Mouse (Mus musculus): ENCODE data around the gene Nfix. TPM values are rescaled to one million over a fixed set of nuclear protein-coding genes. Genes with fewer than 3 reads are reported as not detected.

The Nfix gene
- total RNA-seq, 2 experiments from 2014 or later, result 291 to 300 TPM

DNA sequence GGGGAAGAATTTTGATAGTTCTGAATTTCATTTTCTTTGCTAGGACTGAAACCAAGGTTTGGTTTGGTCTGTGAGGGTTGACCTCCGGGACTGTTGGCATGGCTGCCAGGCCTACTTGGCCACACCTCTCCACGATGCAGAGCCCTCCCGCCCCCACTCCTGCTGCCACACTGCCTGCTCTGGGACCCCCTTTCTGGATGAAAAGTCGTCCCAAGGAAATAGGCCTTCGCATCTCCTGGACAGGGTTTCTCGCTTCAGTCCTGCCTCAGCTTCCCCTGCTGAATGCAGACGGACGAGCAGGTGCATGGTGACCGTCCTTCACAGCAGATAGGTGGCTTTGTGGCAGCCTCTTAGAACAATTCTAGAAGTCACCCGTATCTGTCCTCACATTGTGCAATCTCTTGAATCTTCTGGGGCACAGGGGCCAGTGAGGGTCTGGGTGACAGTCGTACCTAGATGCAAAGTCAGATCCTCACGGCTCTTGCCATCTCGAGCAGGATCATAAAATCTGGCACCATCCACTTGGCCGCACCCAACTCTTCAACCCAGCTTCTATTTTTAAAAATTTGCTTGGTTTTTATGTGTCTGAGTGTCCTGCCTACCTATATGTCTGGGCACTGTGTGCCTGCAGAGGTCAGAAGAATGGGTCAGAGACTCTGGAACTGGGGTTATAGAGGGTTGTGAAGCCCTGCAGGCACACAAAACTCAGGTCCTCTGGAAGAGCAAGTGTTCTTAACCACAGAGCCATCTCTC lies 31.6 kb downstream of the Nfix start:
- no peak for DNase-seq (ENCODE audit: low spot score in 2 of 2)

DNA sequence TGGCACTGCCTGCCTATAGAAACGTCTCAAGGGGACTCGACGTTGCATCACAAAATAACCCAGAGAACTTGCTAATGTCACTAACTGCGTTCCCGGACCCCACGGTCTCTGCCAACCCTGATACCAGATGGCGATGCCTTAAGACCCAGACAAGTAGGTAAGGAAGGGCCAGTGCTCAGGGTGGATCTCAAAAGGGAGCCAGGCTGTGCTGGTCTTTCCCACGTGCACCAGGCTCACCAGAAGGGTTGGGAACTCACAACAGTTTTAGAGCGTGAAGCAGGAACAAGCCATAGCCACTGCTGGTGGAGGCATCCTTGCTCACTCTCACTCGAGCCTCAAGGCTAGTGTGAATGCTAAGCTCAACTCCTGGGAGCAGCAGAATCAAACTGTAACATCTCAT lies 32.9 kb downstream of the Nfix start:
- no peak for DNase-seq (ENCODE audit: low spot score in 2 of 2)

DNA sequence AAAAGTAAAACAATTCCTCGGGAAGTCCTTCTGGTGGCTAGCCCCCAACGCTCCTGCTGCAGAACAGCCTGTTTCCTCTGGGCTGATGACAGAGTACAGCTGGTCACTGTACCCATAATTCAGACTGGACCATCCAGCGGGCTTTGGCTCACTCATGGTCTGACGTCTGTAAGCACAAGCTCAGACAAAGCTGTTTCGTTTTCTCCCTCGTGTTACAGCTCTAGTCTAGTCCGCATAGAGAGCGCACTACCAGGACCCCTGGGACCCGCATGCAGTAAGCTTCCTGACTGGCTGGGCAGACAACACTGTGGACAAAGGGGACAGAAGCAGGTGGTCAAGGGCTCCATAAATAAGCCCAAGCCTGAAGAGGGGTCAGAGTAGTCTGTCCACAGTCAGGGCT lies 33.7 kb downstream of the Nfix start:
- DNase-seq (ENCODE audit: low spot score in 2 of 2), result no peak

DNA sequence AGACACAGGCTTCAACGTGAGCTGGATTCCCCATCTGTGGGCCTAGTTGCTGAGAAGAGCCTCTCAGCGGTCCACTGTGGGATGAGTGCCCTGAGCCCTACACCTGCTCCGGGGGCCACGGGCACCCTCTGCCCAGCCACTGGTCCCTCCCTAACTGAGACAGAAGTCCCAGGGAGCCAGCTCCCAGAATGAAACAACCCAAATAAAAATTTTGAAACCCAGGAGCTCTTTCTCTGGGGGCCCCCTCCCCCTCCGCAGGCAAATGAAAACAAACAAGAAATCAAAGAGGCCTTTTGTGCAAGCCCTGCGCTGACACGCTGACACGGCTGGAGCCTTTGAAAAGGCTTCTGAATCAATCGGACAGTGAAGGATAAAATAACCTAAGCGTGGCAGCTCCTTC lies 34.5 kb downstream of the Nfix start:
- no peak for DNase-seq (ENCODE audit: low spot score in 2 of 2)

DNA sequence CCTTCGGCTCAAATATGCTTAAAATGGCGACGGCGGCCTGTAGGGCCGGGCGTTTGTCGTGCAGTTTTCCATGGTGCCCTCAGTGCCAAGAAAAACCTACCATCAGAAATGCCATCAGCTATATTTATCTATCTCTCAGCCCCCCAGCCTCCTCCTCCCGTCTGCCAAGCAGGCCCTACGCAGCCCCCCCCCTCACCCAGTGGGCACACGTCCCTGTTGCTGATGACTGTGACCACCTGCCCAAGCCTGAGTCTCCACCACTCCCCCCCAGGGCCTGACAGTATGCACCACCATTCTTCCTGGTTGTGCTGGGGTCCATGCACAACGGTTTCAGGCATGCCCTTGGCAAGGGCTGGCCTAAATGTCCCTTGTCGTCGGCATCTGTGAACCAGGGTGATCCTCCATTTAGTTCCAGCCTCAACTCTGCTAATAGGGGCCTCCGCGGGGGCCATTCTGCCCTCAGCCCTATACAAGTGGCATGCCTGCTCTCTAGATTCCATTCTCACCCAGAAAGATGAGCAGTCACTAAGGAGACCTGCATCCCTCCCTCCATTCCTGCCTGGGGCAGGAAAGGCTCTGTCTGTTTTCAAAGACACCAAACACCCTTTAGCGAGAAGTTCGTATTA lies 35.2 kb downstream of the Nfix start:
- no peak for DNase-seq (ENCODE audit: low spot score in 2 of 2)

DNA sequence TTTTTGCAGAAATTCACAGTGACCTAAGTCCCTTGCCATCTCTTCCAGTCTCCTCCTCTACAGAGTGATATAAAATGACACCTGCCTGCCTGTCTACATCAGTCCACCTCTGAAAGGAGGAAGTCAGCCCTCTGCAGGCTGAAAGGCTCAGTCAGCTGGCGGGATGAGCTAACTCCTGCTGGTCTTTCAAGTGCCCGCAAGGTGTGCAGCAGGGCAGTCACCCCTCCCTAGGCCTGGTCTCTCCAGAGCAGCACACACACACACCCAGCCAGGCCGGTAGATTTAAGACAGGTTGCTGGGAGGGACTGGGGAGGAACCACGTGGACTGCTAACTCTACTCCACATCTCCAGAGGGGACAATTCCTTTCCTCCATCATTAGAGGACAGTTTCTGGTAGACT lies 36.0 kb downstream of the Nfix start:
- no peak for DNase-seq (ENCODE audit: low spot score in 2 of 2)

DNA sequence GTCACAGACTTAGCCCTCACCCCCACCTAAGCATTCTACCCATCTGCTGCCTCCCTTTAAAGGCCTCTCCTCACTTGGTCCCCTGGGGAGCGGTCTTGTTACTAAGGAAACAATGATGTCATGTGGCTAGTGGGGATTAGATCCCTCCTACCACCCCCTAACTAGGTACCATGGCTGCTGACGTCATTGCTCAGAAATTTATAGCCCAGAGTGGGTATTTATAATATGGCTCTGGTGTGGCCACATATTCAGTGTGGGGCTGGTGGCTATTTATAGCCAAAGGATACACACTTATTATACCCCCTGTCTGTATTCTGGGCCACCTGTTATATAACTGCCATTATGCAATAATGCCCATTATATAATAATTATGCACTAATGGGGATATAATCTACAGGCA lies 39.2 kb downstream of the Nfix start:
- DNase-seq (ENCODE audit: low spot score in 2 of 2), result no peak

DNA sequence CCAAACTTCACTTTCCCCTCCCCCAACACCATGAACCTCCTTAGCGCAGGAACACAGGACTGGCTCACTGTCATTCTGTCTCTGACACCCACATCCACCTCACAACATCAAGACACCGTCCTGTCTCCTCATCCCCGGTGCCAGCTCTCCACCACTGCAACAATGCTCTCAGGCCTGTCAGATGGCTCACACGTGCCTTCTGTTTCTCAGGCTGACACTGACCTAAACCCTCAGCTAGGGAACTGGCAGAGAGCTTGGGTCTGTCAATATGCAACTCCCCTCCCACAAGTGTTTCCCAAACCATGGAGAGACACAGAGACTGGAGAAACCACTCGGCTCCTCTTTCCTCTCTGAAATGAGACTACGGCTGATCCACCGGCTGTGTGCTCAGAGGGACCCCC lies 39.7 kb downstream of the Nfix start:
- DNase-seq (ENCODE audit: low spot score in 2 of 2), result no peak

DNA sequence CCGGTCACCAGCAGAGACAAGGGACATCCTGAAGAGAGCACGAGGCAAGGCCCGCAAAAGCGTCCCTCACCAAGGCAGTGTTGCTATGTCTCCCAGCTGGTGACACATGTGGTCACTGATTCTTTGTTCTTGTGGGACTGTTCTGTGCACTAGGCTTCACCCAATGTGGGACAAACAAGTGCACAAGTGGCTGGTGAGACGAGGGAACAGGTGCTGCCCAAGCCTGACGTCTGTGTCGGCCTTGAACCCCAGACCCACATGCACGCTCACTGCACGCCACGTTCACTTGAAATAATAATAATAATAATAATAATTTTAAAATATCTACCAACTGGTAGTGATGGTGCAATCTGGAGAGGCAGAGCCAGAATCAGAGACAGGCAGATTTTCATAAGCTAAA lies 40.4 kb downstream of the Nfix start:
- no peak for DNase-seq (ENCODE audit: low spot score in 2 of 2)

DNA sequence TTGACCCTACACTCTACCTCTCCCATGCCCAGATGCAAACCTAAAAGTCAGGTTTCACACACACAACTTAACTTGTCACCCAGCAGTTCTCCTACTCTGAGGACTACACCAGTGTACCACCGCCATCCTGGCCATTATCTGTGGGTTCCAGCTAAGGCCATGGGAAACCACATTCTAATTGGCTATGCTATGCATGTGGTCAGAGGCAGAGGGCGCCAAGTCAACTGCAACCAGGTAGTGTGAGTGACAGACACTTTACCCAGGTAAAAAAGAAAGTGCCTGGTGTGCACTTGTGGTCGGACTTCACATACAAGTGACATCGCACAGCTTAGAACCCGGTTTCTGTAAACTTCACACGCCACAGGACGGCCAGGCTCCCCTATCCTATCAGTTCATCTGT lies 41.0 kb downstream of the Nfix start:
- DNase-seq (ENCODE audit: low spot score in 2 of 2), result no peak

DNA sequence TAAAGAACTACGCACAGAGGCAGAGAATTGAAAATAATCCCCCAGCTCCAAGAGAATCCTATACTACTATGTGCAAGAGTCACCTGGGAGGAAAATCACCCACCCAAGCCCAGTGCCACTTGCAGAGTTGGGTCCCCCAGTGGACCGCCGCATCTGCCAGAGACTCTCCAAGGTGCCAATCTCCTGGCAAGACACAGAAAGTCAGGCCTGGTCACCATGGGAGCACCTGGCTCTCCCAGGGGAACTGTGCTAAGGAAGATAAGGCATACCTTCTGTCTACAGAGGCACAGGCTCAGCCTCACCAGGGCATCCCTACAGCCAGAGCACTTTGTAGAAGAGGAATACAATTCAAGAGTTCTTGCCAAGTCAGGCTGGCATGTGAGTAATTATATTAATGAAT lies 41.8 kb downstream of the Nfix start:
- DNase-seq (ENCODE audit: low spot score in 2 of 2), result no peak

DNA sequence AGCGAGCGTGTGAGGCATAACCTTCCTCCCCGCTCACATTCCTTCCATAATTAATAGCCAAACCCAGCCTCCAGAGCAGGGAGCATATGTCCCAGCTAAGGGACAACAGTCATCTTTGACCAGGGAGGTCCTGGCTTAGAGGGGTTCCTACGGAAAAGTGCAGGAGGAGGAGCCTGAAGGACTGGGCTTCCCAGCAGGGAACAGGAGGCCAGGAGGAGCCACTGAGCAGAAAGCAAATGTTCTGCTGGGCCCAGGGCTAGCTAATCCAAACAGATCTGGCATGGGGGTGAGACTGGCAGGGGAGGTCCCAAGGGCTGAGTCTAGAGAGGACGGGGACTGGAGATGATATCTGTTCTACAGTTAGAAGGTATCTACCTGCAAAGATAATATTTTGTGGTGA lies 42.6 kb downstream of the Nfix start:
- no peak for DNase-seq (ENCODE audit: low spot score in 2 of 2)

DNA sequence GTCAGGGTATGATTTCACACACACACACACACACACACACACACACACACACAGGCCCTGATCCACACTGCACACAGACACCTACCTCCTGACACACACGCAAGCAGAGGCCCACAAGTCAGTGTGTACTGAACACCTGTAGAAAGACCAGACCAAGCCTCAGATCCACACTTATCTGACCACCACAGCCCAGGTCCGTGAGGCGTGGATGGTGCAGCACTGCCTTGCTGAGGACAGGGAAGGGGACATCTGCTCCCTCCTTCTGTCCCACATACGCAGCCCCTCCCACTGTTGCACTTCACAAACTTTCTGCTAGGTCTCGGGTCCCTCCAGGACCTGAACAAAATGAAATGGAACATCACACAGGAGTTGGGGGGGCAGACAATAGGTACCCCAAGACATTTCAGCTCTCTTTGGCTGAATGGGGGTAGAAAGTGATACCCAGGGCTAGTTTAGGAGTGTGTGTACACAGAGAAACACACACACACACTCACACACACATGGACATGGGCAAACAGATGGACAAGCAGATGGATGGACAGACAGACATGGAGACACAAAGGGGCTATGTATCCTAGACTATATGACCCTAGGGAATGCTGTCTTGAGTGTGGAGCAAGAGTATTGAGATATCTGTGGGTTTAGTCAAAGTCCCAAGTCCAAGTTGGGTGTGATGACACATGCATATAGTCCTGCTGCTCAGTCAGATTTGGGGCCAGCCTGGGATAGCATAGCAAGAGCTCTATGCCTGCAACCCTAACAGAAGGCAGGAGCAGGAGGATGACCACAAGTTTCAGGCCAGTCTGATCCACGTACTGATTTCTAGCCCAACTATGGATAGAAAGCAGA lies 47.2 kb downstream of the Nfix start:
- no peak for DNase-seq (ENCODE audit: low spot score in 2 of 2)

DNA sequence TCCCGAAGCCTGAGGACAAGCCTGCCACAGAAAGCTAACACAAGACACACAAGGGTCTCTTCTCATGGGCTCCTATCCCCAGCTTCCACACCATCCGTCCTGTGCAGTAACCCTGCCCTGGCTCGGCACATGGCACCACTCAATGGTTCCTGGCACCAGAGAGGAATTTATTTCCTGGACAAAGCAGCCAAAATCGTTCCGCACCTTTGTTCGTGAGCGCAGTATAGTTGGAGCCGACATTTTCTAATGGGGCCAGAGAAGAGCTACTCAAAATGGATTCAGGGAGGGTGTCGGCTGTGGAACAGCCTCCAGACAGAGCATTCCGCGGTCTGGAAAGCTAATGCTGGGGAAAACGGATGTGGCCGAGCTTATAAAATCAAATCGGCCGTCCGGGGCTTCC lies 50.6 kb downstream of the Nfix start:
- no peak for DNase-seq (ENCODE audit: low spot score in 2 of 2)

DNA sequence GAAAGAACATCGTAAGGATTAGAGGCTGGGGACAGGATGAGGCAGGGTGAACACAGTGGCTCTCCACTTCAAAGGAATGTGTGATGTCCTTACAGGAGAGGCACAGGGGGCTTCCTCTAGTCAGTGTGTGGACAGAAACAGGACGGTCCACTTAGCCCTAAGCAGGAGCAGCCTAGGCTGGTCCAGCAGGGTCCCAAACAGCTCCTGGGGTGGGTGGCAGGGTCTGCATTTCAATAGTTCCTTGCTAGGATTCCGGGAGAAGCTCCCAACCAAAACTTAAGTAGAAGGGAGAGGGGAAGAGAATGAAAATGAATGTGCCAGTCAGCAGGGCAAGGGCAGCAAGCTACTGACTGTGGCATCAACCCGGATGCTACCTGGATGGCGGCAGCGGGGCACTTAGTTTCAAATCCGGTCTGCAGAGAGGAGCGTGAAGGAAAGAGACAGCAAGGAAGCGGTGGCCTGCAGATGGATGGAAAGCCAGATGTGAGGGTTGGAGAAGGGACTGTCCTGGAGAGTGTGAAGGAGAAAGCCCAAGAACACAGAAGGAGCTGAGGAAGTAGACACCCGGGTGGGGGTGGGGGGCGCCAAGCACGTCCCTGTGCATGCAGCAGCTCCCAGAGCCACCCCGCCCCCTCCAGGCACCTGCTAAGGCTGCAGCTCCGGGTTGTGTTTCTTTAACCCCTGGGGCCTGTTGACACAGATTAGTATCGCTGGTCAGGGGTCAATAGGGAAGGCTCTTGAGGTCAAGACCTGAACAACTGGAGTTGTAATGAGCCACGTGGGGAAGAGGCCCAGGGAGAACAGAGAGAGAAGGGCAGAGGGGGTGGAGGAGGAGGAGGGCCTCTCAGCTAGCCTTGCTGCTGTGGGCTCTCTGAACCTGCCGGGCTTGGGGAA lies 54.9 kb downstream of the Nfix start:
- DNase-seq (ENCODE audit: low spot score in 2 of 2), result no peak

DNA sequence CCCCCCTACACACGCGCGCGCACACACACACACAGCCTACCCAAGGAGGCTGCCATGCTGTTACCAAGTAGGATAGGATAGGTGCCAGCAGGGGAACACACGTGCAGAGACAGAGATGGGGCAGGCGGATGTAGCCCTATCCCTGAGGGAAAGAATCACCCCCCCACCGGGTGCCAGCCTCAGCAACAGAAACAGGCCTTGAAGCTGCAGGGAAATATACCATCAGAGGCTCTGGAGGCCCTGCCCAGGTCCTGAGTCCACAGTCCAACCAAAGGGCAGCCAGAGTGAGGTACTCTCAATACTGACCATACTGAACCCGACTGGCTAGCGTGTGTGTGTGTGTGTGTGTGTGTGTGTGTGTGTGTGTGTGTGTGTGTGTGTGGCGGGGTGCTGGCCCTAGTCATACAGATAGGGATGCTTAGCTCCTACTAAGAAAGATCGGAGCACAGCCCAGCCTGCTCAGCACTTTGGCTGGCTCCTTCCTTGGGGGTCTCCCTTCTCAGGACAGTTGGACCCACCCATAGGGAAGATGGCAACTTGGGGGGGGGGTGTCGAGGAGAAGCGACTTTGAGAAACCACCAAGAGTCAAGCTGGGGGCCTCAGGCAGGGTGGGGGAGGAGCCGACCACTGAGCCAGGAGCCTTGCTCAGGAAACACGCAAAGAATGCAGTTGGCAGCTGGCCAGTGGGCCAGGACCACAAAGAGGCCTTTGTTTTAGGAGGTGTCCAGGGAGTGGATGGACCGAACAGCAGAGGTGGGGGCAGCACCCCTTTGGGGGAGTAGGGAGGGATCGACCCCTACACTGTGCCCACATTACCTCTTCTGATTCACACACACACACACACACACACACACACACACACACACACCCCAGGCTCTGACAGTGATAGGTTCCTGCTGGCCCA lies 56.4 kb downstream of the Nfix start:
- DNase-seq (ENCODE audit: low spot score in 2 of 2), result no peak

DNA sequence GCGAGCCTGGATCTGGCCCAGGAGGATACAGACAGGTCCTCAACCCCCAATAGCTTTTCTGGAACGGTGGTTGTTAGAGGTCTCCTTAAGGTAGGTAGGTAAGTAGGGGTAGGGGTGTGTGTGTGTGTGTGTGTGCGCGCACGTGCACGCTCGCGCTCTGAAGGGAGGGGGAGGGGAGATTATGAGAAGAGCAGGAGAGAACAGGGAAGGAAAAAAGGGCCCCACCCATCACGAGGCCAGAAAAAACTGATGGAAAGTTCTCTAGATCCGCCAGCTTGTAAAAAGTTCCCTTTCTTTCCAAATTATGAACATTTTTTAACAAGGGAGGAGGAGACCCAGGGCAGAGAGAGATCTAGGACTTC lies 57.1 kb downstream of the Nfix start:
- DNase-seq (ENCODE audit: low spot score in 2 of 2), result no peak

DNA sequence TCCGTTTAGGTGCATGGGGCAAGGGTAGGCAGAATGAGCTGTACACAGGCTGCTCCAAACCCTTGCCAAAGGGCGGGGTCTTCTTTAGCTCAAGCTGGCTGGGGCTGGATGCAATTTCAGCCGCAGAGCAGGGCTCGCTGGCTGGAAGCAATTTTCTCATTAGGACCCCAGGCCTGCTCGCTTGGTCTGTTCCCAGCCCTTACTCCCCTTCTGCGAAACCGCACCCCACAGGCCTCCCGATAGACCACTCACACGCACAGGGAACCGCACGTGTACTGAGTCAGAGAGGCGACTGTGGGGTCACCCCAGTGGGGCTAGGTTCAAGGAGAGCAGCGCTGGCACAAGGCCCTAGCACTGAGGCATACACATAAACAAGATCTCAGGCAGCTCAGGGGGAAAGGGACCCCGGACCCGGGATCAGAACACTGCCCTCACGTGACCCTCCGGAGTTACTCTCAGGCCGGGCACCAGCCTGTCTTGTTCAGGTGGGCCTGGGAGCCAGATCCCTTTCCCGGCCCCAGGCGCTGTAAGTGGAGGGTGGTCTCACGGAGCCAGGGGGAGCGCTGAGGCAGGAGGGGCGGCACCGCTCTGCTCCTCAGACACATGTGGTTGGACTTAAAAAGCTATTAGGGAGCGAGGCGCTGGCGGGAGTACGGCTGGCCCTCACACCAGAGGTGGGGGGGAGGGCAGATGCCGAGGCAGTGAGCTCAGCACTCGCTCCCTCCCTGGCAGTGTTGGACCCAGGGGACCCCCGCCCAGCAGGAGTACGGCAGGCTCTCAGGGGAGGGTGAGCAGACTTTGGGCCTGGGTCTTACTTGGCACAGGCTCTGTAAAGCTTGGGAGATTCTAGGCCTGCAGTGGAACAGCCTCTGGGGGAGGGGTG lies 57.7 kb downstream of the Nfix start:
- DNase-seq (ENCODE audit: low spot score in 2 of 2), result no peak
